Comparison of ENCODE assay signal across 10 mouse cellular contexts in genomic region chr9:30445232-30446085, GRCm38 (mm10). TPM values are rescaled to one million over a fixed set of nuclear protein-coding genes. Genes with fewer than 3 reads are reported as not detected.
A peak's percentile ranks its signal among the peaks of the same experiment; 100 is the strongest.
DNase-seq lines count a peak whose midpoint lies in the region; ATAC-seq lines count a peak whose summit lies in the region.
"Had no signal": no experiment of that assay in that cellular context is flagged by ENCODE, and none has a peak within 500 bp of the region (broad histone marks: within the 10 kb centered on the region; RNA-seq: fewer than 3 reads in every experiment).

No protein-coding gene starts in this region.

- 57% methylated on average over 14 of the region's 14 CpGs for WGBS in heart, embryonic 13.5 days
- 88% methylated on average over 14 of the region's 14 CpGs for WGBS in forebrain, embryonic 10.5 days

- H3K36me3 ChIP-seq in heart, embryonic 13.5 days: peaks cover 87% of the 10 kb centered on the region
- peaks cover 80% of the 10 kb centered on the region for H3K36me3 ChIP-seq in forebrain, embryonic 10.5 days (replicated peaks)

- intact Hi-C loops in left cerebral cortex, postnatal 14 days (cut with DNase I): loop anchor here (5.0 kb wide), 1 partner anchor 637 kb away; no protein-coding TSS in a partner anchor

- H3K27me3 ChIP-seq in heart, embryonic 13.5 days (replicated peaks): no peaks in the 10 kb centered on the region
- H3K27me3 ChIP-seq in forebrain, embryonic 10.5 days (ENCODE audit: poor library complexity, severe bottlenecking): 0 out of 2 replicates have a peak, but pooled peaks cover 6% of the 10 kb centered on the region

- no peak overlapping the region for H3K4me3 ChIP-seq in heart, embryonic 13.5 days
- no peak overlapping the region for H3K4me3 ChIP-seq in forebrain, embryonic 10.5 days

- H3K9ac ChIP-seq in heart, embryonic 13.5 days: peak overlapping the region; percentile 54; the same call in 1 of the 2 replicates

- peak overlapping the region; percentile 87 for H3K27ac ChIP-seq in heart, embryonic 13.5 days (replicated peaks)
- H3K27ac ChIP-seq in forebrain, embryonic 10.5 days: no peak overlapping the region
- H3K27ac ChIP-seq: macrophage had no signal

- ATAC-seq in frontal cortex, adult (ENCODE audit: low TSS enrichment): peak; percentile 31
- ATAC-seq in heart, embryonic 13.5 days (ENCODE audit: extremely low read depth, insufficient number of reproducible peaks, low FRiP score, low TSS enrichment): peak; percentile 61; the same call in 1 of the 2 replicates

- H3K9me3 ChIP-seq in heart, embryonic 13.5 days: no peaks in the 10 kb centered on the region
- no peaks in the 10 kb centered on the region for H3K9me3 ChIP-seq in forebrain, embryonic 10.5 days

- H3K4me1 ChIP-seq in heart, embryonic 13.5 days: peaks cover 20% of the 10 kb centered on the region
- H3K4me1 ChIP-seq in forebrain, embryonic 10.5 days: peaks cover 19% of the 10 kb centered on the region

- H3K4me2 ChIP-seq in heart, embryonic 13.5 days: 0 out of 2 replicates have a peak overlapping the region, but pooled peaks have one; percentile 20

- no peak for DNase-seq in frontal cortex, postnatal 14 days (ENCODE audit: low spot score in 2 of 2)
- DNase-seq in kidney, postnatal 25 days: peak; percentile 16 to 62
- peak; percentile 27 for DNase-seq in ovary, postnatal 14 days (ENCODE audit: low spot score)
- DNase-seq in forebrain, embryonic 10.5 days (ENCODE audit: extremely low spot score, low spot score): no peak
- no peak for DNase-seq in spleen, postnatal 36 days (ENCODE audit: low spot score in 2 of 2)
- DNase-seq in left cerebral cortex, postnatal 14 days (ENCODE audit: low spot score in 2 of 2): no peak
- DNase-seq: adrenal gland, postnatal 36 days had no signal

RNA-seq across cellular contexts. Expression of gene Snx19, which starts 18.6 kb away (rescaled TPM):
- polyA plus RNA-seq in heart, embryonic 13.5 days (2015; fragmentation: Nextera tagmentation; extraction: Ambion mirVana): 12.6 and 14.4 TPM in 2 replicates
- polyA plus RNA-seq in forebrain, embryonic 10.5 days (2016; fragmentation: Nextera tagmentation; extraction: Ambion mirVana): 22.0 and 22.9 TPM in 2 replicates
- total RNA-seq in left cerebral cortex, postnatal 14 days (2021): 10 to 100 TPM; 38.4 to 38.5 TPM

Comparison
In these comparisons a context has a peak if more than half of its experiments do, and no peak if none do; other contexts are left out.
1. DNase-seq: peak in kidney, postnatal 25 days (2 of 2) and ovary, postnatal 14 days (single experiment); none in frontal cortex, postnatal 14 days (0 of 2), forebrain, embryonic 10.5 days (single experiment), spleen, postnatal 36 days (0 of 2) and left cerebral cortex, postnatal 14 days (0 of 2).